Mouse (Mus musculus) cerebellum, adult 11 months (tissue): ENCODE results near the gene Pbld1.
"Not testable (repeated sequence)": the region's sequence is repeated elsewhere in the genome, so short reads cannot be mapped to it uniquely, and the experiment has no call there.

Experiments
- DNase-seq: peaks from one replicate; pipeline ENCODE4 v3.0.0; 2022

Pbld1 gene

DNA sequence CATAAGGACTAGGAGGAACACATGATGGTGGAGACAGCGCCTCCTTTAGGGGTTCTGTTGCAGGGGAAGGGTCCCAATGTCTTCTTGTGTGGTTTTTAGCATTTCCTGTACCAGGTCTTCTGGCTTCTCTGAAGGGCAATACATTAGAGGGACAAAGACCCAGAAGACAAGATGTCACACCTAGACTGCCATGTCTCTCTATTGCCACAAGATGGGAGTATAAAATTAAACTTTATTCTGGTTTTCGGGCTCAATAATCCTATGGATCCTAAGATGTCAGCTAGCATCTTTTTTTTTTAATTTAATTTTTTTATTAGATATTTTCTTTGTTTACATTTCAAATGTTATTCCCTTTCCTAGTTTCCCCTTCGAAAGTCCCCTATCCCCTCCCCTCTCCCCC lies 16.8 kb upstream of the Pbld1 start:
- DNase-seq, result no peak

DNA sequence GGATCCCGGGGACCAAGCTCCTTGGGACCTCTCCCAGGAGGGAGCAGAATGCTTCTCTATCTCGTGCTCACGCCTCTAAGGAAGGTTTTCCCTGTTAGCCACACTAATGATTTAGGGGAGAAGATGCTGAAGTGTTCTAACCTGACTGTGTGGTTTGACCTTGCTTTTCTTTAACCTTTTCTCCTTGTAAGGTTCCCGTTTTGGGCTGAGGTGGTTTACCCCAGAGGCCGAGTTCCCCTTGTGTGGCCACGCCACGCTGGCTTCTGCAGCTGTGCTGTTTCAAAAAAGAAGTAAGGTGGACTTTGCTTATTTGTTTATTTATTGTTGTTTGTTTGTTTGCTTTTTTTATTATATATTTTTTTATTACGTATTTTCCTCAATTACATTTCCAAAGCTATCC lies 12.2 kb upstream of the Pbld1 start:
- DNase-seq, result no peak

DNA sequence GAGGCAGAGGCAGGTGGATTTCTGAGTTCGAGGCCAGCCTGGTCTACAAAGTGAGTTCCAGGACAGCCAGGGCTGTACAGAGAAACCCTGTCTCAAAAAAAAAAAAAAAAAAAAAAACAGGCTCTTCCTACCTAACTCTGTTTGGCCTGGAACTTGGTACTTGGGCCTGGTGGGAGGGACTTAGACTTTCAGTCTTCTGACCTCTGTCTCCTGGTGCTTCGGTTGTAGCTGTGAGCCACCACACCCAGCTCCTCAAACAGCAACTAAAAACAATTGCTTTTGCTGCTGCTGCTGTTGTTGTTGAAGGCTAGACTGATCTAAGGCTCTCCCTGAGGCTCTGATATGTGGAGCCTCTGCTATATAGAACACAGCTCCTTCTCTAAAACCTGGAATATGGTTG lies 10.9 kb upstream of the Pbld1 start:
- DNase-seq, result no peak

DNA sequence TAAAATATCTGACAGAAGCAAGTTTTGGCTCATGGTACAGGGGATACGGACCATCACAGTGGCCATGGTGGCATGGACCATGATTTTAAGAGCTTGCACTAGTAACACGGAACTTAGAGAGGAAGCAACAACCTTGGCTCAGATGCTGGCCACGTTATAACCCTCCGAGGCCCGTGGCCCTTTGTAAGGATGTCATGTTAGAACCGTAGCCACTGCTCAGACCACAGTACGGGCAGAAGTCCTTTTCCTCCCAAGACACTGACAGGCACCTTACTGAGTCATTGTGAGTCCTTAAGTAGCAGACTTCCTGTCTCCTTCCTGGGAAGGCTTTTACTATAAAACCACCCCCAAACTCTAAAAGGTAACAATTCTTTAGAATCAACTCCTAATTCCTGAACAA lies 8.7 kb upstream of the Pbld1 start:
- no peak for DNase-seq

DNA sequence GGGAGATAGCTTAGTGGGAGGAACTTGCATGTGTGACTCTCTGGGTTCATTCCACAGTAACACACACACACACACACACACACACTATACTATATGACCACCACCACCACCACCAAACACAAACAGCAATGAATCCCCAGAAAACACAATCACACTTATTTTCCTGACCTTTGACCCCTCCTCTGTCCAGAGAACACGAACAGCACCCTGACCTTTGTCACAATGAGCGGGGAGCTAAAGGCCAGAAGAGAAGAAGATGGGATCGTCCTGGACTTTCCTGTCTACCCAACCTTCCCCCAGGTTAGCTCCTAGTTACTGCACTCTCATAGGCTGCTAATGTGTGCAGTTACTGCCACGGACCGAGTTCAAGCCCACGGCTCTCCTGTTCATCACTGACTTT lies 8.0 kb upstream of the Pbld1 start:
- no peak for DNase-seq

DNA sequence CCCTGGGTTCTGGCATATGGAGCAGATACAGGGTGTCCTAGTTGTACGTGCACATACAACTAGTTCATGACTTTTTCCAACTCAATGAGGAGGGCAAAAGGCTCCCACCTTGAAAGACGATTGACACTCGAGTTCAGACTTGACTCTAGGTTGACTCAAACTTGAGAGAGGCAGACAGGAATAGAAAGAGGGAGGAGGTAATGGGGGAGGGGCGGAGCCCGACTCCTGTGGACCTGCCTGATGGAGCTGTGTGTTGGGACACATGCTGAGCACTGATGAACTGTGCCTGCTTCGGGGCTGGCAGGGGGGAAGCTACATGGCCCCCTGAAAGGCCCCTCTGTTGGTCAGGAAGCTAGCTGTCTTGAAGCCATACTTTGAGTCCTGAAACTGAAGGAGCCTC lies 7.0 kb upstream of the Pbld1 start:
- no peak for DNase-seq

DNA sequence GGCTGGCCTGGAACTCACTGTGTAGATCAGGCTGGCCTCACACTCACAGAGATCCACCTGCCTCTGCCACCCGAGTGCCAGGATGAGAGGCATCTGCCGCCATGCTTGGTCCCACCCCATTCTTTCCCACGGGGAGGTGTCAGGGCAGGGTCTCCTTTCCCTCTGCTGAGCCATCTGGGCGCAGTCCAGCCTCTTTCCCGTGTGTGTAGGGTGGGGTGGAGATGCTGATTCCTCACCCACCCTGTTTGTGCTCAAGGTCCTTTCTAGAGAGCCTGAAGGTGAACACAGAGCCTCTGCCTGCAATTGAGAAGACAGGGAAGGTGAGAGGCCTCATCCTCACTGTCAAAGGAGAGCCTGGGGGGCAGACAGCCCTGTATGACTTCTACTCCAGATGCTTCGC lies 5.9 kb upstream of the Pbld1 start:
- not testable (repeated sequence) for DNase-seq

DNA sequence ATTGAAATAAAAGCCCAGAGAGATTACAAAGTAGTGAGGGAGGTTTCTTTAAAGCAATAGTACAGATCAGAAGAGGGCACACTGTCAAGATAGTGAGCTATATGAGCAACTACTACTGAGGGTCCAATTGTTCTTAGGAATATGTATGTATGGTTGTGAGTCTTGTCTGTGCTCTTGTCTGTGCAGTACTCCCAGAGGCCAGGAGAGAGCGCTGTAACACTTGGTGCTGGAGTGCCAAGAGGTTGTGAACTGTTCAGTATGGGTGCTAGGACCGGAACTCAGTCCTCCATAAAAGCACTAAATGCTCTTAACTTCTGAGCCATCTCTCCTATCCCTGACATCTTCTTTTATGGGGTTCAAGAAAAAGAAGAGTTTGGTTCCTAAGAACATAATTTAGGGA lies 5.4 kb upstream of the Pbld1 start:
- no peak for DNase-seq

DNA sequence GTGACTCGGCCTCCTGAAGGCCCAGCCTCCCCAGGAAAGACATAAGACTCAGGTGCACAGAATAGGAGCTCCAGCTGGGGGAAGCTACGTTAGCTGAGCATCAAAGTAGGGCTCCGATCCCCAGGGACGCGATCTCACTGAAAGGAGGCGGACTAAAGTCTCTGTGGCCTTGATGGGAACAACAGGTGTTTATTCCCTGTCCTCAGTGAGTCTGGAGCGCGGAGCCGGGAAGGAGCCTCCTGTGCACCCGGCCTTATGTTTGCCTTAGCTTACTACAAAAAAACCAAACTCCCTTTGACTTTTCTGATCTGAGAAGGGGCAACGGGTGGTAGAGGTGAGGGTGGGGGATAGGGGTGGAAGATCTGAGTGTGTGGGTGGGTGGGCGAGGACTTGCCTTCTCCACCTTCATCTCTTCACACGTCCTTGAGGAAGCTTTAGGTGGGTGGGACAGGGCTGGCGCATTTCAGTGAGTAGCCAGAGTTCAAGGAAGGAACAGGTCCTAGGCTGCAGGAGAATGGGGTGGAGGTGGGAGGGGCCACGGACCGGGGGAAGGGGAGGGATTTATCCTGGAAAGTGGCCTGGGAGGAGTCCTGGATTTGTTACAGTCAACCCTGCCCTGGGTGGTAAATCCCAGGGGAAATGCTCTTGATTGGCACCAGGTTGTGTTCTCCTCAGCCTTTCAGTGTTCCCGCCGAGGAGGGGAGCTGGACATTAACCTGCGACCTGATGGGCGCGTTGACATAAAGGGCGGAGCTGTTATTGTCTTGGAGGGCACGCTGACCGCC lies 2.8 kb upstream of the Pbld1 start:
- DNase-seq, result no peak

DNA sequence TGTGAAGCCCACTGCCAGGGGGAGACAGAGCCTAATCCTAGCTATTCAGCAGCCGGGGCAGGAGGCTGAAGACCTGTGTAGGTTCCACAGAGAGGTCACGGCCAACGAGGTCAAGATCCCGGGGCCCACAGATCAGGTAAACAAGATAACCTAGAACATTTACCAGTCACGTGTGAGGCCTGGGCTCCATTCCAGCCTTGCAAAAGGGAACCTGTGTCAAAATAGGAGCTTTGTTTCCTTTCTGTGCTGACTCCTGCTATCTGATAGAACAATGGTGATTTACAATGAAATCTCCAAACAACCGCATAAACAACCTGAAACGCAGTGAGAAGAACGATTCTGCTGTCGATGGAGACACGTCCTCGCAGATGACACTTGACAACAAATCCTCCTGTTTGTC lies 444 bp downstream of the Pbld1 start:
- no peak for DNase-seq

DNA sequence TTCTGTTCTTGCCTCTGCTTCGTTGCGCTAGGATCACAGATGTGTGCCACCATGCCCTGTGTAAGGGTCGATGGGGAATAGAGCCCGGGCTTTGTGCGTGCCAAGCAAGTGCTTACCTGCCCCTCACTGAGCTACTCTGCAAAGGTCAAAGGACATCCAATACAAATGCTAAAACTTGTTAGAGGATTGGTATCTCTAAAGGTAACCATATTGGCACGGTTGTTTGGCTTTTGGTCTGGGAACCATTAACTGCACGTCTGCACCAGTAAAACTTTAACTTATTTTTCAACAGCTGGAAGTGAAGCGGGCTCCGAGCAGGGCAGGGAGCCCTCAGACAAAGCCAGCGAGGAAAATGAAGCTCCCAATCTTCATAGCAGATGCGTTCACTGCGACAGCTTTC lies 1.3 kb downstream of the Pbld1 start:
- DNase-seq, result no peak

DNA sequence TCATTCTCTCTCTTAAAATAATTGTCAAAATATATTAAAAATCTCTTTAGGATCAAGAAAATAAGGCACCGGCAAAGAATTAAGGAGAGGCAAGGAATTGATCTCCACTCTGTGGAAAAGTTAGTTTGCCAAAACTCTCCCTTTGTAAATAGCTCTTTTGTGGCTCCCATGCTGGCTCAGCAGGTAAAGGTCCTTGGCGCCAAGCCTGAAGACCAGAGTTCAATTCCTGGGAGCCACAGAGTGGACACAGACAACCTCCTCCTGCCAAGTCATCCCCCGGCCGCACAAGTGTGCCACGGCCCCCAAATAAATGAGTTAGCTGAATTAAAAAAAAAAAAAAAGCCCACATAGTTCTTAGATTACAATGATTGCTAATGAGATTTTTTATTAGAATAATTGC lies 2.7 kb downstream of the Pbld1 start:
- DNase-seq, result no peak

DNA sequence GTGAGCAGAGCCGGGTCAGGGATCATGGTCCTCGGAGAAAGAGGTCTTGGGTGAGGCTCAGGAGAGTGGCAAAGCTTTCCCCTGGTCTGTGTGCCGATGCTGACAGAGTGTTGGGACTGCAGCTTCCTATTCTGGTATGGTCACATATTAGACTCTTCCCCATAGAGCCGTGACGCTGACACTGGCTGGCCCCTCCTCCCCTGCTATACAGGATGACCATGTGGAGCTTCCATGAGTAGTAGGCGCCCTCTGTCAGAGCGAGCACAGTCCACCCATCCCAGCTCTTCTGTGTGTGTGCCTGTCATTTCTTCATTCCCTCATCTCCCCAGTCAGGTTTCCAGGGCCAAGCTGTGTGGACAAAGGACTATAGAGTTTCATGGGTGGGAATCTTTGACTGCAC lies 3.4 kb downstream of the Pbld1 start:
- no peak for DNase-seq

DNA sequence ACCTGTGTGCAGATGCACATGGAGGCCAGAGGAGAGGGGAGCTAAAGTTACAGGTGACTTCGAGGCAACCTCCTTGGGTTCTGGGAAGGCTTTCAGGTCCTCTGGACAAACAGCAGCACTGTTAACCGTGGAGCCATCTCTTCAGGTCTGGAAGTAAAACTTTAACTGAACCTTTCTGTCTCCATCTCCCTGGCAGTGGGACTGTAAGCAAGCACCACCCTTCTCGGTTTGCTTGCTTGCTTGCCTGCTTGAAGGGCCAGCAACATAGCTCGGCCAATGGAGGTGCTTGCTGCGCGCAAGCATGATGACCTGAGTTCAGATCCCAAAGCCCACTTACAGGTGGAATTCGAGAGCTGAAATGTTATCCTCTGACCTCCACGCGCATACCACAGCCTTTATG lies 4.6 kb downstream of the Pbld1 start:
- DNase-seq, result no peak

DNA sequence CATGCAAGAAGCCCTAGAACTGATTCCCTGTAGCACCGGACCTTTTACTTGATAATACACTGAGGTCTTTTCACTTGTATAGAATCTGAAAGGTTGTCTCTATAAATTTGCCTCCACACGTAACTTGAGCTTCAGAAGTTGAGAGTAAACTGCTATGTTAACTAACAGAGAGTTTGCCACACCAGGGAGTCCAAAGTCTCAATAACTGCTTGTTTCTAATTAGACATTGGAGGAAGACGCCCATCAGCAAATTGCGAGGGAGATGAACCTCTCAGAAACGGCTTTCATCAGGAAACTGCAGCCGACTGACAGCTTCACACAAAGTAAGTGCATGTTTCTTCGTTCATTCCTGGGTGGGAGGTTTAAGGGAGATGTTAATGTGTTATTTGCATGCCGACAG lies 5.6 kb downstream of the Pbld1 start:
- DNase-seq, result no peak

DNA sequence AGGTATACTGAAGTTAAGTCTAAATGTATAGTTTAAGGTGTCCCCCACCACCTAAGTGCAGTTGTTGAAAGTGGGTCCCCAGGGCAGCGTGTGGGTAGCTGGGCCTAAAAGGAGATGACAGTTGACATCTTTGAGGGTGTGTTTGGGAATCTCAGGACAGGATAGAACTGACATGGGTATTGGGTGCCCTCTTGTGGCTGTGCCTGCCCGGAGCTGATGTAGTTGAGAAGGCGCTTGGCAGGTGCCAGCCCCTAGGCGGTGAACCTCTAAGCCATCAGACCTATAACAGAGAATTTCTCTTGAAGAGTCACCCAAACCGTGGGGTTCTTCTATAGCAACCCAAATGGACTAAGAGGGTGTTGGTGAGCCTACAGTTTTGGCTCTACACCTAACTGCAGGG lies 6.0 kb downstream of the Pbld1 start:
- peak; percentile 82 for DNase-seq

DNA sequence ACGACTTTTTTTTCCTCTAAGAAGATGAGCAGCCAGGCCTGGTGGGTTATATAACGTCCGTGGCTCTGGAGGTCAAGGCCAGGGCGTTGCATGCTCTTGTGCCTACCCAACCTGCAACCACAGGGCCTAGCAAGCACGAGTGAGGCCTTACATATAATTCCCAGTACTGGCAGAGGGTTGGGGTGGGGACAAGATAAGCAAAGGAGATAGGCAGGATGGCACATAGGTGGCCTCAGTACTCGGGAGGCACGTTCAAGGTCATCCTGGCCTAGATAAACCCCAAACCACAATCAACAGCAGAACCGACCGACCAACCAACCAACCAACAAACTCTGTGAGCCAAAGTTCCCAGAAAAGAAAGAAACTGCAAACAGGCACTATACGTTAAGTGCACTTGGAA lies 26.3 kb downstream of the Pbld1 start:
- no peak for DNase-seq

DNA sequence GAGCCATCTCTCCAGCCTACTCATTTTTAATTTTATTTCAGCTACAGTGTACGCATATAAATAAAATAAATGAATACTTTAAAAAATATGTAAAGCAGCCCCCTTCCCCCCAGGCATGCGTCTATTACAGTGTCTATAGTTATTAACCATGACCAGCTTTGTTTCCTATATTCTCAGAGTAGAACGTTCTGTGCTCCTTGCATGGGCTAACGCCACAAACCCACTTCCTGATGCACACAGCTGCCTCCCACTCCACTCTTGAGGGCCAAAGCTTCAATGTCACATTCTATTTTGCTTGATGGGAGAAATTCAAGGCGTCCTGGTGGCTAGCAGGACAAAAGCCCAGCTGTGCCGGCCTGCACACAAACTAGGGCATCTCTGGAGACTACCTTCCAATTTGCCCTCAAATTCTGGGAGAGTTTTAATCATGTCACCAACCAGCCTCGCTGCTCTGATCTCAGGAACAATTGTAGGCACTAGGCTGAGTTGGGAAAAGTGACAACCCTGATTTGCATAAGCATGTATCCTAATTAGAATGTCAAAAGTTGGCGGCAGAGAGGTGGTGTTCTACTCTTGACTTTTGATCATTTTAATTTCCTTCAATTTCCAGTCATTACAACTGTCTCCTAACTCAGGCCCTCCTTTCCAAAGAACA lies 29.3 kb downstream of the Pbld1 start:
- no peak for DNase-seq

DNA sequence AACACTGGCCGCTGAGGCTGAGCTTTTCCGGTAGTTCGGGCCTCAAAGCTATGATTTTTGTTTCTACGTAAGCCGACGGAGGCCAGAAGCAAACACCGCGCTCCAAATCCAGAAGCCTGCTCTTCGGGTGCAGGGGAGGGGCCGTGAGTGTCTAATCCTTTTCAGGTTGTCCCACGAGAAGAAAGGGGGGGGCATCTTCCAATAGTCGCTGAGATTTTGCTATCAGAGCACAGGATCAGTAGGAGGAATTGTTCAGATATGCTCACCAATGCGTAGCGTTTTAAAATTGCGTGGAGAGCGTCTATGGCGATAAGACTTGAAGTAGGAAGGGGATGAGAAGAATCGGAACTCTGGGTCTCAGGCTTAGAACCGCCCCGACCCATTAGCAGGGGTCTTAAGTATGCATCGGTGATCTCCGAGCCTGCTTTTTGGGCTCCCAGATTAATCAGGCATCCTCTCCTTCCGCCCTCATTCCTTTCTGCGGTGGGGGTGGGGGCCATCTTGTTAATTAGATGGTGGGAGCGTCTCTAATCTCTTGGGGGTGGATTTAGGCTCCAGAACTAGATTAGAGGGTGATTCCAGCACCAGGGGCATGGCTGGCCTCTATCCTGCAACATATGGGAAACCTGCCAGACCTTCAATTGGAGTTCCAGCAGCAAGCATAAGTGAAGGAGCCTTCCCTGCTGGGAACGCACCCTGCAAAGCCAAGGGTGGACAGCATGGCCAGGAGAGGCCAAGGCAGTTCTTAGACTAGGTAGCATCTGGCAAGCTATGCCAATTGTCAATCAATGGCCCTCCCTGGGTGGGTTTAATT lies 30.0 kb downstream of the Pbld1 start:
- DNase-seq, result peak; percentile 51

DNA sequence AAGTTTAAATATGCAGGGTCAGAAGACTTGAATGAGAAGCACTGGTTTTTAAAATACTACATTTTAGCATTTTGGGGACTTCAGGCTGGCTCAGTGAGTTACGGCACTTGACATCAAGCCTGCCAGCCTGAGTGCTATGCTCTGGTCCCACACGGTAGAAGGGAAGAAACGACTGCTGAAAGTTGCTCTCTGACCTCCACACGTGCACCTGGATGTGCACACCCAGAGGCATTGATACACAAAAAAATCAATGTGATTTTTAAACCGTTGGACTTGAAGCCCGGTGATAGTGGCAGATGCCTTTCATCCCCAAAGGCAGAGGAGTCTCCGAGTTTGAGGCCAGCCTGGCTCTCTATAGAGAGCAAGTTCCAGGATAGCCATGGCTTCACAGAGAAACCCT lies 32.0 kb downstream of the Pbld1 start:
- DNase-seq, result no peak

DNA sequence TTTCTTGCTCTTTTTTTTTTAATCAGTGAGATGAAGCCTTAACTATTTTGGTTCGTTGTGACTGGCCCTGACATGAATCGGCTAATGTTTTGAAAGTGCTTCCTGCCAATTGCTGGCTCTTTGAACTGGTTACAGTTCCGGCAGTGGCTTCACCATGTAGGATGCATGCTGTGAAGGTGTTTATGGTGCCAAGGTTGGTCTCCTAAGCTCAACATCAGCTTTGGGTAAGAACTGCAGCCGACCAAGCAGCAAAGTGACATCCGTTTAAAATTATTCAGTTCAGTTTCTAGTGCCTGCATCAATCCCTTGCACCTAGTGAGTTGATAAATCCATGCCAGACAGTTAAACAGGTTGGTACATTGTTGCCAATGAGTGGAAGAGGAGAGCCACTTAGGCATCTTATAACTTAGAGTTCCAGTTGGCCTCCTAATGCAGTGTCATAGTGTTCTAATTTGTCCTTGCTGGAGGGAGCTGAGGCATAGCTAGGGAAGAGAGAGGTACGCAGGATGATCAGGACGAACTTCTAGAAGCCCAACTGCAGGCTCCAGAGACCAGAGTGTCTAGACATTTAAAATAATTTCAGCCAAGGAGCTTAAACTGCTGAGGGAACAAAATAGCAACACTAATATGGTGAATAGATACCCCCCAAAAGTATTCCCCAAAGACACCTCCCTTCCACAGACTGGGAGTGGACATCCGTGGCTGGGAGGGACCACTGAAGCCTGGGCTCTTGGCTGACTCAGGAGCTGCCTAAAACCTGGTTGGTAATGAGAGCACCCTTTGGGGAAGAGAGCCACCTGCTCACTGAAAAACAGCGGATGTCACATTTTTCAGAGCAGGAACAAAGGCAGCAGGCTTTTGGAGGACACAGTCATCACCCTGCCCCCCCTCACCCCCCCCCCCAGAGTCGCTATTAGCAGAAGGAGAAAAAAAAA lies 32.9 kb downstream of the Pbld1 start:
- DNase-seq, result peak; percentile 55

DNA sequence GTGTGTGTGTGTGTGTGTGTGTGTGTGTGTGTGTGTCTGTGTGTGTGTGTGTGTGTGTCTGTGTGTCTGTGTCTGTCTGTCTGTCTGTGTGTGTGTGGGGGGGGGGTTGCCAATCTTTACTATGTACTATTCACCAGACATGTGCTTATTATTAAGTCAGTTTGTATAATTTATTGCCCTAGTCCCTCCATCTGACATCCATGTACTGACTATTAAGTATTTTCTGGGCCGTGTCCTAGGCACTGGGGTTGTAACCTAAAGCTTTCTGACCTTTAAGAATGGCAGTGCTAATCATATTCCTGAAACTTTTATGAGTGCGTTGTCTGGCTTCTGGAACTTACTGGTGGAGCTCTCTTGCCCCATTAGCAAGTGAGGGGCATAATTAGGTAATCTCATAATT lies 36.8 kb downstream of the Pbld1 start:
- DNase-seq, result no peak

DNA sequence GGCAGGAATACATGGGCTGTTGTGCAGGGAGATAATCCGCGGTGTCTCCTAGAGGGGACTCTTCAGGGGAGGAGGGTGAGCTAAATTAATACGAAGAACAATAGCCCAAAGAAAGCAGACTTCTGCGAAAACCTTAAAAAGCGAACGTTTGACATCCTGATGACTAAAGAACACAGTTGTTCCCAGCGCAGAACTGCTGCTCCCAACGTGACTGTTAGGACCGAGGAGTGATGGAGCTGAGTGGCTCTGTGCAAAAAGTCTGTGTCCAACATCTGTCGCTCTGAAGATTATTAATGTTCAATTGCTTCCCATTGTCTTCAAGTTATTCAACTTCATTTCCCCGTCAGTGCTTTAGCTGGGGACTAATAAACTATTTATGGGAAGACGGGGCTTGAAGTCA lies 38.2 kb downstream of the Pbld1 start:
- DNase-seq, result no peak
